Mouse (Mus musculus): Measurements from ENCODE around the gene Rtn4ip1.

Gene Rtn4ip1

GRCm38 (mm10) chr10:44002004-44002940 is 100.7 kb downstream of the Rtn4ip1 start:
- DNase-seq (ENCODE audit: low read depth, low spot score) = peak; percentile 79

DNA sequence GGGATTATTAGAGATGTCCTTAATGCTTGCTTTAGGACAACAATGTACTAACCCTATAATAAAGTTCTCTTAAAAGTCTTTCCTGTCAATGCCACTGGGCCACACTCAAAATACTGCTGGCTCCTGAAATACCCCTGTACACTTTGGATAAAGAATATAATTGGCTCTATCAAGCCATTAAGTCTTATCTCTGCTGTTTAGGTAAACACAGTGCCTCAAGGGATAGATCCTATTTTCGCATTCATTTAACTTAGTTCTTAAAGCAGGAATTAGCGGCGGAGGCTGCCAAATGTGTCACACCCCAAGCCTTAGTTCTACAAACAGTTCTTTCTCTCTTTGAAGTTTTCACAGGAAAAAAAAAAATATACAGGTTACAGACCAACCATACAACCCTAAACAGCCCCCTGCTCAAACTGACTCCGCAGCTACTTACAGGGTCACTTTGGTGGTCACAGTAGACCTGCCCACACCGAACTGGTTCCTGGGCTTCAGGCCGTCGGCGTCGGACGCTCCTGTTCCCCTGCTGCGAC is 101.5 kb downstream of the Rtn4ip1 start:
- DNase-seq (ENCODE audit: low read depth, low spot score) = no peak

GRCm38 (mm10) chr10:44003551-44004151 is 102.0 kb downstream of the Rtn4ip1 start:
- peak; percentile 85 for DNase-seq (ENCODE audit: low read depth, low spot score)

DNA sequence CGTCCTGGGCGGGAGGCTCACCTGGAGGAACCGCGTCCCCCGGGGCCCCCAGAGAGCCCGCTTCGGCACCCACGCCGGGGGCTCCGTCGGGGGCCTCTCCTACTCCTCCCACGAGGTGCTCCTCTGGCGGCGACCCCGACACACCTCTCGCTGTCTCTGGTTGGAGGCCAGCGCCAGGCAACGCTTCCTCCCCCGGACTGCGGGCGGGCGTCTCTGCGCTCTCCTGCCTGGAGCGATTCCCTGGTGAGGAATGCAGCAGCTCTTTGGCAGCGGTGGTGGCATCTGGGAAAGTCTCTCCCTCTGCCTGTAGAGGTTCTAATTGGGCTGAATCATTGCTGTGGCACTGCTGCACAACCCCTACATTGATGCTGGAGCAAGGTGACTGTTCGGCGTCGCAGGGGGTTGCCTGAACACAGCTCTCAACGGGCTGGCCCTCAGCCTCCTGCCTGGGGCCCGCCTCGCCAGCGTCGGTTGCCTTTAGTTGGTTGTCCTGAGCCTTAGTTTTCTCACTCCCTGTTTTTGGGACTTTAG is 102.7 kb downstream of the Rtn4ip1 start:
- DNase-seq (ENCODE audit: low read depth, low spot score) = peak; percentile 29

DNA sequence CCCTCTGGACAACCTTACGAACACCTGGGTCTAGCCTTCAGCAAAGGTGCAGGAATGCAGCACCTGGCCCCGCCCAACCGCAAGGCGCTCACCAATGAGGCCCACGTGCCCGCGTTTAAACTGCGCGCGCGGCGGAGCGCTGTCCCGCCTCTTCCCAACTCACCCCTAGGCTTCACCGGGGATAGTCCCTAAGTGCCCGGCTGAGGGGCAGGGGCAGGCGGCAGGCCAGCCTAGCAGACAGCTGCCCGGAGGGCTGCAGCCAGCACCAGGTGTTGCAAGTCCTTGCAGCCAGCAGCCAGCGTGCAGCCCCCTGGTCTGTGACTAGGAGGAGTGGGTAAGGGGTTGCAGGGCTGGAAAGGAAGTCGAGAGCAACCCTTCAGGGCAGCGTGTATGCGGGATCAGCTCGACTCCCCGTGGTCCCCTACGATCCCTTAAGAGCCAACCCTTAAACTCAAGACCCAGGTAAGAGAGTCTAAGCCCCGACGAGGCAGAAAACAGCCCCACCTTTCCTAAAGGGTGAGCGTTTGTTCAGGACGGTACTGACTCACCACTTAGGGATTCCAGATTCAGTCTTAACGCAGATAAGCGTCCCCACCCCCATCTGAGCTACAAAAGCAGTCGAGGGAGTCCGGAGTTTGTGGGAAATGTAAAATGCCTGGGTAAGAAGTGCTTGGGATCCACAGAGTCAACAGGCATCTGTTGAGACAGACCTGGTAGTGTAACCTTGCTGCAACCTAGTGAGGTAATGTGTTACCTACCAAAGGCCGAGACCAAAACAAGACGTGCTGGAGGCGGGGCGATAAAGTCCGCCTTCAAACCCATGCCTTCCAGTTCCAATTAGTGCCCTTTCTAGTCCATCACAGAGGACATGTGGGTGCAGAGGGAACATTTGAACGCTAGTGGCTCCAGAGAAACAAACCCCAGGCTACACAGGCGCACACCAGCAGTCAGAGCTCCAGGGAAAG is 104.4 kb downstream of the Rtn4ip1 start:
- peak; percentile 59 for DNase-seq (ENCODE audit: low read depth, low spot score)
